Mouse (Mus musculus): ENCODE measurements around the gene Ppp1r21. TPM values are rescaled to one million over a fixed set of nuclear protein-coding genes. Genes with fewer than 3 reads are reported as not detected.

Gene Ppp1r21
- polyA plus RNA-seq, 1 experiment = 22.7 TPM

GRCm38 (mm10) chr17:88624386-88624785, 94.5 kb downstream of the Ppp1r21 start:
- H3K36me3 ChIP-seq (ENCODE audit: control insufficient read depth, insufficient read depth, low read length, poor library complexity, severe bottlenecking) = no peaks in the 10 kb centered on the region; the same call in 1 of the 2 replicates
- H3K9me3 ChIP-seq (replicated peaks; ENCODE audit: control insufficient read depth, insufficient read depth, low read length, poor library complexity, severe bottlenecking) = no peaks in the 10 kb centered on the region
- H3K4me3 ChIP-seq (ENCODE audit: low read depth, low read length) = peak overlapping the region; percentile 46; the same call in 1 of the 2 replicates
- H3K4me1 ChIP-seq (ENCODE audit: control insufficient read depth, insufficient read depth, low read length) = peaks cover 2% of the 10 kb centered on the region
- no peaks in the 10 kb centered on the region for H3K27me3 ChIP-seq (ENCODE audit: control insufficient read depth, insufficient read depth, low read length, poor library complexity, severe bottlenecking)
- TF ChIP-seq POLR2A (IDR thresholded peaks at IDR 0.05; ENCODE audit: insufficient read depth, low read length) = no peak
- no peak for TF ChIP-seq CTCF (IDR thresholded peaks at IDR 0.05; ENCODE audit: low read depth, low read length)
- TF ChIP-seq EP300 (IDR thresholded peaks at IDR 0.05; ENCODE audit: insufficient read depth, low read depth, low read length) = no peak
- no peak overlapping the region for H3K27ac ChIP-seq (ENCODE audit: insufficient read depth, low read length)
- no peak overlapping the region for H3K9ac ChIP-seq (ENCODE audit: low read depth, poor library complexity, severe bottlenecking)

DNA sequence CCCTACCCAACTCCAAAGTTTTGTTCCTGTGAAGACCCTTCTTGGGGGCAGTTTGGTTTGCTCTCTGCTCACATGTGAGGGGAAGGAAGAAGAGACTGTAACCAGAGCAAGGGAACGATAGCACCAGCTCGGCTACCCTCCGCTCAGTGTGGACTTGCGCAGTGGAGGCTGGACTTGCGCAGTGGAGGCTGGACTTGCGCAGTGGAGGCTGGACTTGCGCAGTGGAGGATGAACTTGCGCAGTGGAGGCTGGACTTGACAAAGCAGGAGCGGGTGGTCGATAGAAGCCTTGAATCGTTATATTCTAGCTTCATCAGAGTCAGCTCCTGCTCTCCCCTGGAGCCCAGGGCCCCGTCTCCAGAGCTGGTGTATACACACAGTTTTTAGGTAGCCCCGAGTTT, 95.4 kb downstream of the Ppp1r21 start:
- Histone ChIP-seq H3K4me1 (ENCODE audit: control insufficient read depth, insufficient read depth, low read length) (peaks cover 7% of the 10 kb centered on the region), H3K27ac (ENCODE audit: insufficient read depth, low read length) (0 out of 2 replicates have a peak overlapping the region, but pooled peaks have one; percentile 20), H3K9ac (ENCODE audit: low read depth, poor library complexity, severe bottlenecking) (peak overlapping the region; percentile 52), H3K9me3 (replicated peaks; ENCODE audit: control insufficient read depth, insufficient read depth, low read length, poor library complexity, severe bottlenecking) (no peaks in the 10 kb centered on the region), H3K4me3 (ENCODE audit: low read depth, low read length) (peak overlapping the region; percentile 53), H3K36me3 (ENCODE audit: control insufficient read depth, insufficient read depth, low read length, poor library complexity, severe bottlenecking) (no peaks in the 10 kb centered on the region; the same call in 1 of the 2 replicates), H3K27me3 (ENCODE audit: control insufficient read depth, insufficient read depth, low read length, poor library complexity, severe bottlenecking) (no peaks in the 10 kb centered on the region)
- TF ChIP-seq EP300 (IDR thresholded peaks at IDR 0.05; ENCODE audit: insufficient read depth, low read depth, low read length) (no peak), POLR2A (IDR thresholded peaks at IDR 0.05; ENCODE audit: insufficient read depth, low read length) (peak; percentile 69)

DNA sequence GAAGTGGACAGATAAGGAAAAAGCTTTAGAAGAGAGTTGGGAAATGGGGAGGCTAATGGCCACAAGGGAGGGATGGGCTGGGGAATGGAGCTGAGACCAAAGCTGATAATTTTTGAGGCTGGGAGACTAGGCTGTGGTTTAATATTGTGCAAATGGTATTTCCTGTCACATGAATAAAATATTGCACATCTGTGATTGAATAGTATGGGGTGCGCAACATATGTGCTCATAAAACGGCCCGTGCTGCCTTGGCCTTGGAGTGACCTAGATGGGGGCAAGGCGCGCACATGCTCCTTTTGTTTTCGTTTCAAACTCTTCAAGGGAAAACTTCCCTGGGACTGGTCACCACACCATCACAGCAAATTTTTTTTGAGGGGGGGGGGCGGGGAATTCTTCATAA, 96.0 kb downstream of the Ppp1r21 start:
- 0 out of 2 replicates have a peak overlapping the region, but pooled peaks have one; percentile 20 for H3K27ac ChIP-seq (ENCODE audit: insufficient read depth, low read length)
- no peaks in the 10 kb centered on the region for H3K9me3 ChIP-seq (replicated peaks; ENCODE audit: control insufficient read depth, insufficient read depth, low read length, poor library complexity, severe bottlenecking)
- H3K36me3 ChIP-seq (ENCODE audit: control insufficient read depth, insufficient read depth, low read length, poor library complexity, severe bottlenecking) = no peaks in the 10 kb centered on the region
- no peak for TF ChIP-seq CTCF (IDR thresholded peaks at IDR 0.05; ENCODE audit: low read depth, low read length)
- no peak for TF ChIP-seq POLR2A (IDR thresholded peaks at IDR 0.05; ENCODE audit: insufficient read depth, low read length)
- TF ChIP-seq EP300 (IDR thresholded peaks at IDR 0.05; ENCODE audit: insufficient read depth, low read depth, low read length) = no peak
- H3K27me3 ChIP-seq (ENCODE audit: control insufficient read depth, insufficient read depth, low read length, poor library complexity, severe bottlenecking) = no peaks in the 10 kb centered on the region
- peak overlapping the region; percentile 53 for H3K4me3 ChIP-seq (ENCODE audit: low read depth, low read length)
- peaks cover 7% of the 10 kb centered on the region for H3K4me1 ChIP-seq (ENCODE audit: control insufficient read depth, insufficient read depth, low read length)
- H3K9ac ChIP-seq (ENCODE audit: low read depth, poor library complexity, severe bottlenecking) = peak overlapping the region; percentile 52

DNA sequence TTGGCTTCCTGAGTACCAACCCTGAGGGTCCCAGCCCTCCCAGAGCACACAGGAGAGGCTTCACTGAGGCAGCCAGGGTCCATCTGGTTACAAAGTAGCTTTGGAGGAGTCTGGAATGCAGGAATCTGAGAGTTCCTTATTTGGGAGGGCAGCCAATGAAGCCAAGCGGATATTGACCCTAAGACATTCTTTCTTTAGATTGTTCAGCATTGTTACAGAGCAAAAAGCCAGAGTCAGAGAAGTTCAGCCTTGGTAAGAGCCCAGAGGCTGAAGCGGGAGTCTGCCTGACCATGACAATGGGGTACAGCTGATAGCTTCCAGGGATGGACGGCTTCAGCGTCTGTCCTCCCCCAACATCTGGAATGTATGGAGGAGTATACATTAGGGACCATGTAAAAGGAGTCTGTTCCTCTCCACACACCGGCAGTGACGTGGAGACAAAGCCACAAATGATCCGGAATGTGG, 96.5 kb downstream of the Ppp1r21 start:
- TF ChIP-seq POLR2A (IDR thresholded peaks at IDR 0.05; ENCODE audit: insufficient read depth, low read length) = no peak
- no peak for TF ChIP-seq EP300 (IDR thresholded peaks at IDR 0.05; ENCODE audit: insufficient read depth, low read depth, low read length)
- no peak for TF ChIP-seq CTCF (IDR thresholded peaks at IDR 0.05; ENCODE audit: low read depth, low read length)
- Histone ChIP-seq H3K9ac (ENCODE audit: low read depth, poor library complexity, severe bottlenecking) (0 out of 2 replicates have a peak overlapping the region, but pooled peaks have one; percentile 52), H3K4me3 (ENCODE audit: low read depth, low read length) (no peak overlapping the region), H3K27ac (ENCODE audit: insufficient read depth, low read length) (0 out of 2 replicates have a peak overlapping the region, but pooled peaks have one; percentile 17), H3K27me3 (ENCODE audit: control insufficient read depth, insufficient read depth, low read length, poor library complexity, severe bottlenecking) (no peaks in the 10 kb centered on the region), H3K36me3 (ENCODE audit: control insufficient read depth, insufficient read depth, low read length, poor library complexity, severe bottlenecking) (no peaks in the 10 kb centered on the region), H3K4me1 (ENCODE audit: control insufficient read depth, insufficient read depth, low read length) (peaks cover 7% of the 10 kb centered on the region), H3K9me3 (replicated peaks; ENCODE audit: control insufficient read depth, insufficient read depth, low read length, poor library complexity, severe bottlenecking) (no peaks in the 10 kb centered on the region)

GRCm38 (mm10) chr17:88627150-88627549, 97.2 kb downstream of the Ppp1r21 start:
- Histone ChIP-seq H3K4me1 (ENCODE audit: control insufficient read depth, insufficient read depth, low read length) (peaks cover 7% of the 10 kb centered on the region), H3K9me3 (replicated peaks; ENCODE audit: control insufficient read depth, insufficient read depth, low read length, poor library complexity, severe bottlenecking) (no peaks in the 10 kb centered on the region), H3K27me3 (ENCODE audit: control insufficient read depth, insufficient read depth, low read length, poor library complexity, severe bottlenecking) (no peaks in the 10 kb centered on the region), H3K36me3 (ENCODE audit: control insufficient read depth, insufficient read depth, low read length, poor library complexity, severe bottlenecking) (no peaks in the 10 kb centered on the region), H3K4me3 (ENCODE audit: low read depth, low read length) (no peak overlapping the region), H3K27ac (ENCODE audit: insufficient read depth, low read length) (no peak overlapping the region; the same call in 1 of the 2 replicates), H3K9ac (ENCODE audit: low read depth, poor library complexity, severe bottlenecking) (no peak overlapping the region)
- TF ChIP-seq CTCF (IDR thresholded peaks at IDR 0.05; ENCODE audit: low read depth, low read length) (no peak), EP300 (IDR thresholded peaks at IDR 0.05; ENCODE audit: insufficient read depth, low read depth, low read length) (peak; percentile 58; the same call in 1 of the 2 replicates)

GRCm38 (mm10) chr17:88628676-88629380, 98.9 kb downstream of the Ppp1r21 start:
- Histone ChIP-seq H3K36me3 (ENCODE audit: control insufficient read depth, insufficient read depth, low read length, poor library complexity, severe bottlenecking) (no peaks in the 10 kb centered on the region), H3K27ac (ENCODE audit: insufficient read depth, low read length) (no peak overlapping the region), H3K4me1 (ENCODE audit: control insufficient read depth, insufficient read depth, low read length) (peaks cover 7% of the 10 kb centered on the region), H3K9ac (ENCODE audit: low read depth, poor library complexity, severe bottlenecking) (no peak overlapping the region), H3K4me3 (ENCODE audit: low read depth, low read length) (no peak overlapping the region), H3K9me3 (replicated peaks; ENCODE audit: control insufficient read depth, insufficient read depth, low read length, poor library complexity, severe bottlenecking) (no peaks in the 10 kb centered on the region), H3K27me3 (ENCODE audit: control insufficient read depth, insufficient read depth, low read length, poor library complexity, severe bottlenecking) (no peaks in the 10 kb centered on the region)
- TF ChIP-seq EP300 (IDR thresholded peaks at IDR 0.05; ENCODE audit: insufficient read depth, low read depth, low read length) (no peak), POLR2A (IDR thresholded peaks at IDR 0.05; ENCODE audit: insufficient read depth, low read length) (no peak), CTCF (IDR thresholded peaks at IDR 0.05; ENCODE audit: low read depth, low read length) (no peak)
